Mouse (Mus musculus) limb, embryonic 11.5 days (tissue): ENCODE results near the gene Mllt1. TPM values are rescaled to one million over a fixed set of nuclear protein-coding genes. Genes with fewer than 3 reads are reported as not detected.

Experiments used
- ATAC-seq: fragments of 200-750 bp; cut with Nextera tagmentation; 2 replicates; pipeline ENCODE4 v1.8.0; 2017; ENCODE audit warnings: low read depth; ENCODE audit not compliant: insufficient number of reproducible peaks, low FRiP score, low TSS enrichment
- DNase-seq: peaks from one replicate; pipeline ENCODE4 v3.0.0-alpha.2; 2015; ENCODE audit warnings: low spot score
- H3K27ac ChIP-seq: fragments of 300-500 bp; sonication (generic); replicated peaks from 2 replicates; pipeline ENCODE4 v1.5.1; 2014; ENCODE audit warnings: low read depth, mild to moderate bottlenecking, low read length
- H3K27me3 ChIP-seq: fragments of 300-500 bp; sonication (generic); 2 replicates; pipeline ENCODE4 v1.6.1; 2014; ENCODE audit warnings: mild to moderate bottlenecking, low read length, mixed read lengths; ENCODE audit not compliant: control insufficient read depth, insufficient read depth
- H3K36me3 ChIP-seq: fragments of 300-500 bp; sonication (generic); 2 replicates; pipeline ENCODE4 v1.6.1; 2014; ENCODE audit warnings: mild to moderate bottlenecking, low read length, moderate library complexity, mixed read lengths; ENCODE audit not compliant: control insufficient read depth, insufficient read depth
- H3K4me1 ChIP-seq: fragments of 300-500 bp; sonication (generic); 2 replicates; pipeline ENCODE4 v1.6.1; 2014; ENCODE audit warnings: low read length, mixed read lengths; ENCODE audit not compliant: control insufficient read depth, insufficient read depth
- H3K4me2 ChIP-seq: fragments of 300-500 bp; sonication (generic); 2 replicates; pipeline ENCODE4 v1.6.1; 2014; ENCODE audit warnings: low read depth, mild to moderate bottlenecking, moderate library complexity; ENCODE audit not compliant: severe bottlenecking
- H3K4me3 ChIP-seq: fragments of 300-500 bp; sonication (generic); 2 replicates; pipeline ENCODE4 v1.5.1; 2014; ENCODE audit warnings: low read depth, low read length
- H3K9ac ChIP-seq: fragments of 300-500 bp; sonication (generic); 2 replicates; pipeline ENCODE4 v1.6.1; 2014; ENCODE audit warnings: mild to moderate bottlenecking, low read length
- H3K9me3 ChIP-seq: fragments of 300-500 bp; sonication (generic); 2 replicates; pipeline ENCODE4 v1.6.1; 2016; ENCODE audit warnings: low read length; ENCODE audit not compliant: control insufficient read depth
- WGBS: fragments of 180-500 bp; shearing (Covaris S2); extraction: QIAGEN DNeasy Blood & Tissue Kit; methylation state at CpG from one replicate; pipeline ENCODE4 v1.1.7; 2014; 5-methylcytosine and 5-hydroxymethylcytosine counted together
- polyA plus RNA-seq: library from polyadenylated mRNA; unstranded; fragments of >200 nt; fragmentation: Nextera tagmentation; extraction: Ambion mirVana; gene quantifications from 2 replicates; pipeline ENCODE4 v1.2.1, GENCODE M21; 2014

Gene Mllt1
- polyA plus RNA-seq, 1 experiment from 2014 or later: 43.1 TPM

GRCm38 (mm10) chr17:56907096-56907495 is 28.1 kb downstream of the Mllt1 start:
- Histone ChIP-seq H3K4me1 (no peaks in the 10 kb centered on the region), H3K4me3 (no peak overlapping the region), H3K27ac (no peak overlapping the region), H3K9ac (no peak overlapping the region), H3K4me2 (no peak overlapping the region), H3K36me3 (peaks cover 27% of the 10 kb centered on the region), H3K27me3 (no peaks in the 10 kb centered on the region), H3K9me3 (no peaks in the 10 kb centered on the region)
- ATAC-seq (no peak), DNase-seq (no peak)
- 86% methylated on average over 5 of the region's 5 CpGs for WGBS

GRCm38 (mm10) chr17:56906166-56906565 is 29.0 kb downstream of the Mllt1 start:
- Histone ChIP-seq H3K4me2 (no peak overlapping the region), H3K36me3 (peaks cover 29% of the 10 kb centered on the region), H3K9me3 (no peaks in the 10 kb centered on the region), H3K4me3 (no peak overlapping the region), H3K27me3 (no peaks in the 10 kb centered on the region), H3K27ac (no peak overlapping the region), H3K9ac (no peak overlapping the region), H3K4me1 (no peaks in the 10 kb centered on the region)
- no peak for ATAC-seq
- DNase-seq: no peak
- WGBS: 96% methylated on average over 3 of the region's 3 CpGs

- no peak overlapping the region for H3K27ac ChIP-seq
- no peaks in the 10 kb centered on the region for H3K9me3 ChIP-seq
- no peak overlapping the region for H3K9ac ChIP-seq
- H3K4me1 ChIP-seq: no peaks in the 10 kb centered on the region
- H3K36me3 ChIP-seq: peaks cover 46% of the 10 kb centered on the region
- no peak overlapping the region for H3K4me3 ChIP-seq
- H3K27me3 ChIP-seq: no peaks in the 10 kb centered on the region
- 90% methylated on average over 5 of the region's 5 CpGs for WGBS
- H3K4me2 ChIP-seq: no peak overlapping the region
- ATAC-seq (no peak), DNase-seq (no peak)
Measured at GRCm38 (mm10) chr17:56902698-56903097, 32.5 kb downstream of the Mllt1 start.

- H3K36me3 ChIP-seq: peaks cover 58% of the 10 kb centered on the region
- DNase-seq (peak; percentile 76), ATAC-seq (peak; percentile 46; the same call in 1 of the 2 replicates)
- H3K4me3 ChIP-seq: no peak overlapping the region
- H3K4me2 ChIP-seq: no peak overlapping the region
- no peaks in the 10 kb centered on the region for H3K4me1 ChIP-seq
- no peaks in the 10 kb centered on the region for H3K27me3 ChIP-seq
- no peaks in the 10 kb centered on the region for H3K9me3 ChIP-seq
- H3K27ac ChIP-seq: no peak overlapping the region
- 93% methylated on average over 7 of the region's 7 CpGs for WGBS
- H3K9ac ChIP-seq: no peak overlapping the region
Measured at GRCm38 (mm10) chr17:56897630-56898195, 37.5 kb downstream of the Mllt1 start.

- H3K4me3 ChIP-seq: no peak overlapping the region
- H3K27ac ChIP-seq: no peak overlapping the region
- H3K27me3 ChIP-seq: no peaks in the 10 kb centered on the region
- no peaks in the 10 kb centered on the region for H3K4me1 ChIP-seq
- DNase-seq (no peak), ATAC-seq (no peak)
- H3K36me3 ChIP-seq: peaks cover 59% of the 10 kb centered on the region
- WGBS: 87% methylated on average over 6 of the region's 6 CpGs
- no peaks in the 10 kb centered on the region for H3K9me3 ChIP-seq
- H3K4me2 ChIP-seq: no peak overlapping the region
- H3K9ac ChIP-seq: no peak overlapping the region
Measured at GRCm38 (mm10) chr17:56896513-56897129, 38.6 kb downstream of the Mllt1 start.

DNA sequence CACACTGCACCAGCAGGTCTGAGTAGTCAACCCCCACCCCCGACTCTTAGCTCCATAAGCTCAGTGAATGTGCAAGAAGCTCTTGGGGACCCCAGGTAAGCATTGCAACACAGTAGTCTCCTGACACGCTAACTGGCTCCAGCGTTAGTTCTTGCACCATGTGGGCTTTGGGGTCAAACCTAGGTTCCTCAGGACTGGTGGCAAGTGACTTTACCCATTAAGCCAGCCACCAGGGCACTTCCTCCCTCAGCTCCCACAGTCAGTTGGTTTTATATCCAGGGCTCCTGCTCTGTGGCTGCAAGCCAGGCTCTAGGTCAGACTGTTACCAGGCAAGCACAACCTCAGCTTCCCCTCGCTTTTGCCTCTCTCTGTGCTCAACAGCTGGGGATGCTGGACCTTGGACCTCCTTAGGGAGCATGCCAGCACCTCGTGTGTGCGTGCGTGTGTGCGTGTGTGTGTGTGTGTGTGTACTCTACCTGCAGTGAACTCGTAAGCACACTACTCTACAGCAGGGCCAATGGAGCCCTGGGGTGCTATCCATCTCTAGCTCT is 39.8 kb downstream of the Mllt1 start:
- Histone ChIP-seq H3K27ac (no peak overlapping the region), H3K36me3 (peaks cover 58% of the 10 kb centered on the region), H3K4me1 (no peaks in the 10 kb centered on the region), H3K9me3 (no peaks in the 10 kb centered on the region), H3K27me3 (no peaks in the 10 kb centered on the region), H3K4me3 (no peak overlapping the region), H3K9ac (no peak overlapping the region), H3K4me2 (no peak overlapping the region)
- 95% methylated on average over 9 of the region's 9 CpGs for WGBS
- DNase-seq (no peak), ATAC-seq (no peak)

GRCm38 (mm10) chr17:56890018-56890417 is 45.2 kb downstream of the Mllt1 start:
- no peak overlapping the region for H3K4me2 ChIP-seq
- DNase-seq (no peak), ATAC-seq (no peak)
- no peak overlapping the region for H3K4me3 ChIP-seq
- no peaks in the 10 kb centered on the region for H3K4me1 ChIP-seq
- H3K27me3 ChIP-seq: no peaks in the 10 kb centered on the region
- H3K9ac ChIP-seq: no peak overlapping the region
- H3K27ac ChIP-seq: no peak overlapping the region
- 95% methylated on average over 2 of the region's 2 CpGs for WGBS
- H3K9me3 ChIP-seq: no peaks in the 10 kb centered on the region
- H3K36me3 ChIP-seq: peaks cover 36% of the 10 kb centered on the region

- no peaks in the 10 kb centered on the region for H3K27me3 ChIP-seq
- WGBS: 96% methylated on average over 2 of the region's 3 CpGs
- H3K36me3 ChIP-seq: peaks cover 16% of the 10 kb centered on the region
- no peak overlapping the region for H3K4me3 ChIP-seq
- H3K9me3 ChIP-seq: no peaks in the 10 kb centered on the region
- no peak overlapping the region for H3K9ac ChIP-seq
- H3K4me1 ChIP-seq: no peaks in the 10 kb centered on the region
- no peak for DNase-seq
- H3K27ac ChIP-seq: no peak overlapping the region
- H3K4me2 ChIP-seq: no peak overlapping the region
- ATAC-seq: no peak
Measured at GRCm38 (mm10) chr17:56888050-56888449, 47.2 kb downstream of the Mllt1 start.
